Mouse (Mus musculus): ENCODE data around the gene Sesn2. TPM values are rescaled to one million over a fixed set of nuclear protein-coding genes. Genes with fewer than 3 reads are reported as not detected.
A peak's percentile ranks its signal among the peaks of the same experiment; 100 is the strongest.

The Sesn2 gene
- total RNA-seq, 2 experiments from 2014 or later: 9.5 to 10.2 TPM

- intact Hi-C loops (cut with DNase I): loop anchor here (10.0 kb wide), 1 partner anchor 213 kb away; the partner anchor contains the start of gene Rab42
Observed at GRCm38 (mm10) chr4:132518066-132518465, 7.8 kb upstream of the Sesn2 start.

DNA sequence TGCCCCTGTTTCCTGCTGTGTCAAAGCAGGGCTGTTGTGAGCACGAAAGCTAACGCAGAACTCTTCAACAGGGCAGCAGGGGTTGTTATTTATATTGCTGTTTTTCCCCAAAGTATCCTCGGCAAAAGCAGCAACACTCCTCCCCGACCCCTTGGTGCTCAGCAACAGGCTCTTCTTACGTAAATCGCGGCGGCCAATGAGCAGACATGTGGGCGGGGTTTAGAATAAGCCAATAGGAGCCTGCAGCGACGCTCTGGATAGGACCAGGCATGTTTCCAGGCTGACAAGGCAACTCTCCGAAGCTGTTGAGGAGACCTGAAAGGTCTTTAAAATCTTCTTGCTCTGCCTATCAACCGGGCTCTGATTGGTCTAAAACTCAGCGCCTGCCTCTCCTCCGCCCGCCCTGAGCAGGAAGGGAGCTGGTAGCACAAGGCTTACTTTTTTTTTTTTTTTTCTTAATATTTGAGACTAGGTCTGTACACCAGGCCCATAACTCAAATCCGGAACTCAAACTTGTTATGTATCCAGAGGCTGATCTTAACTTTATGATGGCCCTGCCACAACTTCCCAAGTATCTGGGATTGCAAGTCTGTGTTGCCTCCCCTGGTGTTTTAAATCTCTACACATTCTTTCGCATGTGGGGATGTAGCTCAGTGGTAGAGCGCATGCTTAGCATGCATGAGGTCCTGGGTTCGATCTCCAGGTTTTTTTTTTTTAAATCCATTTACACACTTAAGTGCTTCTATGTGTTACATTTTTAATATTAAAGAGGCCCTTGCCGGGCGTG is 5.3 kb upstream of the Sesn2 start:
- intact Hi-C loops (cut with DNase I): loop anchor here (2.0 to 10.0 kb wide), 2 partner anchors 93 to 211 kb away; partner anchors contain the start of genes Phactr4 and Rab42

More at GRCm38 (mm10) chr4:132518066-132518465, 7.8 kb upstream of the Sesn2 start:
- no peak for DNase-seq (ENCODE audit: low spot score in 2 of 2)

DNA sequence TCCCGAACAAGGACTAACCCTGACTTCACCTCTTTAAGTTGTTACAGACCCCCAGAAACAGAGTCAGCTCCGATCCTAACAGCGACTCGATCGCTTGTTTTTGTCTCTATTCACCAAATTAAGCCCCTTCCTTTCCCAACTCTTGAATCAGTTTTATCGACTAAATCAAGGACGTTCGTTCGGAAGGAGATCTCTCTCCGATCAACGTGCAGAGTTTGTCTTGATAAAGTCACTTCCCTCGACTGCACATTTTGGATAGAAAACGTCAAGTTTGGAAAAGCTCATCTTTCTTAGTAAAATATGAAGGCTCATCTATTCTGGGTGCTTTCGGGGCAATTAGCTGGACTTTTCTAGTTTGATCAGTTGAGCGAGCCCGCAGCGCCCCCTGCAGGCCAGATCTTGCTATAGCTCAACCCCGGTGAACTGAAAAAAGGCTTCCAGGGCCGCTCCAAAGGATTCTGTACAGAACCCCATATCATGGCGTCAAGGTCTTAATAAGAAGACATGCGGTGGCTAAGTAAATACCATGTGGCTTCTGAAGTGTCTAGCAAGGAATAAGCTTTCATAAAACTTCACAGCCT is 4.3 kb upstream of the Sesn2 start:
- DNase-seq (ENCODE audit: low spot score in 2 of 2): peak; percentile 80 to 85
- intact Hi-C loops (cut with DNase I): loop anchor here (2.0 to 10.0 kb wide), 3 partner anchors 92 to 210 kb away; partner anchors contain the start of genes Phactr4, Rab42 and Rcc1

More for the DNA sequence above, 5.3 kb upstream of the Sesn2 start:
- peak; percentile 92 to 98 for DNase-seq (ENCODE audit: low spot score in 2 of 2)

GRCm38 (mm10) chr4:132513395-132514273 is 3.3 kb upstream of the Sesn2 start:
- intact Hi-C loops (cut with DNase I): loop anchor here (2.0 to 10.0 kb wide), 3 partner anchors 91 to 209 kb away; partner anchors contain the start of genes Phactr4, Rab42 and Rcc1
- DNase-seq (ENCODE audit: low spot score in 2 of 2): no peak

DNA sequence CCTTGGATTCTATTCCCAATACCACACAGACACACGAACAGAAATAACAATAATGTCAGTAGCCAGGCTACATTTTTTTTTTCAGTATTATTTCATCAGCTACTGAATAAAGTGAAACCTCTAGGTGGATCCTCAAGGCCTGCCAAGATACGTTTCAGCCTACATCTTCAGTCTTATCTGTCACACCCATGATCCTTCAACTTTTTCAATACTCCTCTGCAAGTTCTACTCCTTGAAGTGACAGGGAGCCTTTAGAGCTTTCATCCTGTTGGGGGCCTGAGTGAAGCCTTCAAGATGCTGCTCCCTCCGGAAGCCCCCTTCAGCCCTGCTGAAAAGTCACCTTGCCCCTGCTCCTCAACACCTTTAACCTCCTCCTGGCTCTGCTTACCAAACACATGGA is 1.8 kb upstream of the Sesn2 start:
- DNase-seq (ENCODE audit: low spot score in 2 of 2): no peak
- intact Hi-C loops (cut with DNase I): loop anchor here (5.0 to 10.0 kb wide), 2 partner anchors 160 to 207 kb away; partner anchors contain the start of genes Rab42 and Rcc1

DNA sequence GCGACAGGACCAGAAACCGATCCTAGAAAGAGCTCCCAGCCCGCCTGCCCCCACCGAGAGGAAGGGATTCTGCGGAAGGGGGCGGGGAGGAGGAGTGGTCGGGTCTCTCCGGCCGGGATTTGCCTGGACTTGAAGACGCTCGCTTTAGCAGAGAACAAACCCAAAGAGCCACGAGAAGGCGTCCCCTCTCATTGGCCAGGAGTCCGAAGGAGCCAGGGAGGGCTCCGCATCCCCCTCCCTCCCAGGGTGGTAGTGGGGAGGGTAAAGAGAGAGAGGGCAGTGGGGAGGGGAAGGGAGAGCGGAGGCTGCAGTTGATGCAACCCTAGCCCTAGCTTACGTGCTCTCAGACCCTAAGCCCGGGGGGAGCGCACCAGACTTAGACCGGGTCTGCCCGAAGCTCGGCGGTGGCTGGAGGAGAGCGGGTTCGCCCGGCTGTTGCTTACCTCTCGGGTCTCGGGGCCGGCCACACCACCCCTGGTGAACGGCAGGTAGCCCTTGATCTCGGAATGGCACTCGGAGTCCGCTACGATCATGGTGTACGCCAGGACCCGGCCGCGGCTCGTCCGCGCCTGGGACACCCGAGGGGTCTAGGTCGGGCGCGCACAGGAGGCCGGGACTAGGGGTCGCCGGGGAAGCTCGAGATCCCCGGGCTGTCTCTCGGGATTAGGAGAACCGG is 542 bp downstream of the Sesn2 start:
- intact Hi-C loops (cut with DNase I): loop anchor here (1.0 to 10.0 kb wide), 3 partner anchors 45 to 205 kb away; partner anchors contain the start of genes Rab42 and Rcc1
- peak; percentile 61 to 75 for DNase-seq (ENCODE audit: low spot score in 2 of 2)

DNA sequence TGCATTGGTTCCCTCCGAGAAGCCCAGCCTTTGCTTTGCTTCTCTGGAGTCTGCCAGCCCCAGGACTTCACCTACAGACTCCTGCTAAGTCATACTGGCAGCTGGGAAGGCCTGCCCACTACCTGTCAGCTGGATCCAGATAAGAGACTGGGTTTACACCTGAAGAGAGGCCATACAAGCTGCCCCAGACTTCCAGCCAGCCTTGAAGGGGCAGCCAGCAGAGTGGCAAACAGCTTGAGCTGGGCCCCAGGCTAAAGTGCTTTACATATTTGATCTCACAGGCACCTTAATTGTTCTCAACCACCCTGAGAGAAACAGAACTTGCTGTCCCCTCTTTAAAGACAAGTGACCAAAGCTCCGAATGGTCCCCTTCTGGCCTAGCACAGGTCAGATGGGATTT is 3.1 kb downstream of the Sesn2 start:
- intact Hi-C loops (cut with DNase I): no loop called here
- no peak for DNase-seq (ENCODE audit: low spot score in 2 of 2)

DNA sequence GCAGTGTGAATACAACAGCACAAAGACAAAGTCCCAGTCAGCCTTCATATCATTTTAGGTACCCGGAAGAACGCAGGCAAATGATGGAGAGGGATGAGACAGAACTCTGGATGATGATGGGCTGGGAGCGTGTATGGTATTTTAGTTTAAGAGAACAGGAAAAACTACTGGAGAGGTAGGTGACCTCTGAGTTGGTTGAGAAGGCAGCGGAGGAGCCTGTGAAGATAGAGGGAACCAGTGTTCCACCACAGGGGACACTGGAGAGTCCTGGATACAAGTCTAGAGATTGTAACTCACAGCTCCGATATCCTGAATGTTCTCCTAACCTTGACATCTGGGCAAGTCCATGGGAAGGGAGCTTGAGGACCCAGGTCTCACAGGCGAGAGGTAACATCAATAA is 4.1 kb downstream of the Sesn2 start:
- intact Hi-C loops (cut with DNase I): loop anchor here (1.0 kb wide), 1 partner anchor 31 kb away; no protein-coding TSS in a partner anchor

DNA sequence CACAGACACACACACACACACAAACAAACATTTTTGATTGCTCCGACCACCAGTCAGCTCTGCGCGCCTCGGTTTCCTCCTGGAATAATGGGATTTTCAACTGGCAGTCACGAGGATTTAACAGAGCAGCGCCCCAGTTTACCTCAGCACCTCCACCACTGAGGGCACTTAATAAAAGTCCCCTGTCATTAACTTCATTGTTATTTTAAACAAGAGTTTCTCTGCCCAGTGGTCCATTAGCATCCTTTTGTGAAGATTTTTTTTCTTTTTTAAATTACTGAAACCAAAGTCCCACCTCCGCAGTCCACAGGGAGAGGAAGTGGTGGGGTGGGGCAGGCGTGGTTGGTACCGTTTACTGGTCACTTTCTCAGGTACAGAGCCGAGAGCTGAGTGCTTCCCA is 4.5 kb downstream of the Sesn2 start:
- intact Hi-C loops (cut with DNase I): loop anchor here (1.0 kb wide), 1 partner anchor 30 kb away; no protein-coding TSS in a partner anchor
- no peak for DNase-seq (ENCODE audit: low spot score in 2 of 2)

More for the DNA sequence above, 4.1 kb downstream of the Sesn2 start:
- no peak for DNase-seq (ENCODE audit: low spot score in 2 of 2)

GRCm38 (mm10) chr4:132505034-132505738 is 5.1 kb downstream of the Sesn2 start:
- intact Hi-C loops (cut with DNase I): no loop called here
- no peak for DNase-seq (ENCODE audit: low spot score in 2 of 2)

DNA sequence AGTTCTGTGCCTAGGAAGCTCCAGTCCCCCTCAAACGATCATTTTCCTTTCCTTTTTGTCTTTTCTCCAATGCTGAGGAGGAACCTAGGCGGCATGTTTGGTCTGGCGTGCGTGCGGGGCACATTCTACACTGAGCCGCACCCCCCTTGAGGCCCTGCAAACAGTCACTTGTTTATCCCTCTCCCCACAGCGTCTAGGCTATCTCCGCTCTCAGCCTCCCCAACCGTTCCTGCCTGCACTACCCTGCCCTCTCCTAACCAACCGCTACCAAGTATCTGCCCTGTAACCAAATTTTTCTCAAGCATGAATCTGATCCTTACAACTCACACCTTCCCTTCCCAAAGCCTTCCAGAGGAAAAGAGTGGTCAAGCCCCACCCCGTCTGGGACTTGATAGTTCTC is 7.0 kb downstream of the Sesn2 start:
- no peak for DNase-seq (ENCODE audit: low spot score in 2 of 2)
- intact Hi-C loops (cut with DNase I): no loop called here

DNA sequence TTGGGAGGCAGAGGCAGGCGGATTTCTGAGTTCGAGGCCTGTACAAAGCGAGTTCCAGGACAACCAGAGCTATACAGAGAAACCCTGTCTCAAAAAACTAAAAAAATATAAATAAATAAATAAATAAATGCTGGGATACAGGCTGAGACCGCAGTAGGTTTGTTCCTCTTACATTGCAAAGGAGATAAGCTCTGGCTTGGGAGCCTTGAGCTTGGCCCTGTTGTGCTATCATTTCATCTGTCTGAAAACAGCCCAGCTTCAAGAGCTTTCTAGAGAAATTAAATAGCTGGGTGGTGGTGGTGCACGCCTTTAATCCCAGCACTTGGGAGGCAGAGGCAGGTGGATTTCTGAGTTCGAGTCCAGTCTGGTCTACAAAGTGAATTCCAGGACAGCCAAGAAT is 8.7 kb downstream of the Sesn2 start:
- intact Hi-C loops (cut with DNase I): no loop called here
- DNase-seq (ENCODE audit: low spot score in 2 of 2): no peak

DNA sequence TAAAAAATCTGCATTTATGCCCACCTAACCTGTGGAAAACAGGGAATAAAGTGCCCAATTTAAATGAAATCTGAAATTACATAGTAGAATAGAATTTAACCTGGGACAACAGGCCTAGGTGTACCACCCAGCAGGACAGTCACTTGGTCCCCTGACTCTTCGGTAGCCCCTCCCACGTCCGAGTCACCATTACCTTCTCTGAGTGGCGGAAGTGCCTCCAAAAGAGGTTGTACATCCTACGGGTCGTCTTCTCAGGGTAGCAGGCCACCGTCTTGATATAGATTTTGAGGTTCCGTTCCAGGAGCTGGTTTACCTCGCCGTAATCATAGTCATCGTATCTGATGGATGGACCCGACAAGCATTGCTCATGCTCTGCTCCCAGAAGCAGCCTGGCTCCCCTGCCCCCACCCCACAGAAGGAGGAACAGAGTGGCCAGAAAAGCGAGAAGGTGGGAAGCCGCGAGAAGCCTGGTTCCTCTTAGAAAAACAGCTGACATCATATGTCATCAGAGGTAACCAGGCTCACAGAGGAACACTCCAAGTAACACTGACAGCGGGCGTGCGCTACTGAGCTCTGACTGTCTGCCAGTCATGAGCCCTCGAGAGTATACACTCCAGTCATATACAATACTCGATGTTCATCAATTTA is 15.9 kb downstream of the Sesn2 start:
- DNase-seq (ENCODE audit: low spot score in 2 of 2): peak in 1 of 2 experiments; percentile 19
- intact Hi-C loops (cut with DNase I): no loop called here

DNA sequence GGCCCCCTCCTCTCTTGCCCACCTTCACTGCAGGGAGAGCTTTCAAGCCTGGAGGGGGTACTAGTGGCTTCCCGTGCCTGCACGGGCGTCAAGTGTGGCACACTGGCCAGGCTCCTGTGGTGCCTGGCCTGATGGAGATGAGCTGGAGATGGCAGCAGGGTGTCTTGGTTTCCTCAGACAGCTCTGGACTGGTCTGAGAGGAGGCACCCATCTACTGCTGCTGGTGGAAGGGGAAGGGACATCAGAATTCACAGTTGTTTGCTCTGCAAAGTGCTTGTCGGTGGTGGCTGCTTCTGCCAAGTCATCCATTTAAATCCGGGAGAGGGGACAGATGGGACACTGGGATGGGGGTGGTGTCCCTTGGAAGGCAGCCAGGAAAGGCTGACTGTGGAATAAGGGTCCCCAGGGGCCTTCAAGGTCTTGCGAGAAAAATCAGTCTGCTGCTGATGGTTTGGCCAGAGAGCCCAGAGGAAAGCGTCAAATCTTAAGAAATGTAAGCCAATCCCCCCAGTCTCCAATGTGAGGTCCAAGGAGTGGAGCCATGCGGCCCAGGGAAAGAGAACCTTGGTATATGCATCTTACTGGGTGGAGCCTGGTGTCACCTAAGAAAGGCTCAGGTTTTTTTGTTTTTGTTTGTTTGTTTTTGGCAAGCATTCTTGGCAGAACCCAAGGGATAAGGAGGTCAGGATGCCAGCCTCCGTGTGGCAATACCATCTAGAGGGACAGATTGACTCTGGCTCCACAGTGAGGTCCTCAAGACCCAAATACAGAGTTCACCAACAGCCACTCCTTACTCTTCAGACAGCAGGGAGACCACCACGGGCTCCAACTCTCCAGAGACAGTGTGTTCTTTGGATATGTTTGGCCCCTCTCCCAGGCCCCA is 17.9 kb downstream of the Sesn2 start:
- DNase-seq (ENCODE audit: low spot score in 2 of 2): no peak
- intact Hi-C loops (cut with DNase I): no loop called here

GRCm38 (mm10) chr4:132491748-132492147 is 18.6 kb downstream of the Sesn2 start:
- intact Hi-C loops (cut with DNase I): no loop called here
- no peak for DNase-seq (ENCODE audit: low spot score in 2 of 2)

- intact Hi-C loops (cut with DNase I): no loop called here
- no peak for DNase-seq (ENCODE audit: low spot score in 2 of 2)
Observed at GRCm38 (mm10) chr4:132491057-132491456, 19.2 kb downstream of the Sesn2 start.
